Mouse (Mus musculus) cerebellum, adult 9-10 months (tissue): ENCODE results near the gene Cacng7.
A peak's percentile ranks its signal among the peaks of the same experiment; 100 is the strongest.

Source experiments
- DNase-seq: peaks from one replicate; pipeline ENCODE4 v3.0.0; 2022

Cacng7 gene

GRCm38 (mm10) chr7:3347366-3348287, 14.9 kb downstream of the Cacng7 start:
- no peak for DNase-seq

DNA sequence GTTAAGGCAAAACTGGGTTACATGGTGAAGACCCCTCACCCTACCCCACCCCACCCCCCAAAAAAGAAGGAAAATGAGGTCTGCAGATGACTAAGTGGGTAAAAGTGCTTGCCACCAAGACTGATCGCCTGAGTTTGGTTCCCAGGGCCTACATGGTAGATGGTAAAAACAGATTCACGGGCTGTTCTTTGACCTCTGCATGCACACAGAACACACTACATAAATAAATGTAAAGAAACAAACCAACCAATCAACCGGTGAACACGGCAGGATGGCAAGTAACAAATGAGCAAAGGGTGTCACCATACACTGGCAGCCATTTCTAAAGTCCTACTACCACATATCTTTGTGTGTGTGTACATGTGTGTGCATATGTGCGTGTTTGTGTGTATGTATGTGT, 15.6 kb downstream of the Cacng7 start:
- no peak for DNase-seq

- no peak for DNase-seq
These were observed 17.0 kb downstream of the Cacng7 start for GRCm38 (mm10) chr7:3349775-3350174.

DNA sequence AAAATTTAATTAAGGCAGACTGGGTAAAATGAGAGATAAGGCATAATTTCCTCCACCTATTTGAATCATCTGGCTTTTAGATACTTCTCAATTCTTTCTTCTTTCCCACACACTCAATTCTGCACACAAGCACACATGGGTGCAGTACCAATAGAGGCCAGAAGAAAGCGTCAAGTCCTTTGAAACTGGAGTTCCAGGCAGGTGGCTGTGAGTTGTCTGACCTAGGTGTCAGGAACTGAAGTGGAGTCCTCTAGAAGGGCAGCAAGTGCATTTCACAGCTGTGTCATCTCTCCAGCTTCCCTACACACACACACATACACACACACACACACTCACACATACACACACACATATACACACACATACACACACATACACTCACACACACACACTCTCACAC, 18.8 kb downstream of the Cacng7 start:
- DNase-seq: no peak

GRCm38 (mm10) chr7:3354850-3355249, 22.1 kb downstream of the Cacng7 start:
- no peak for DNase-seq

- DNase-seq: no peak
These were observed 27.9 kb downstream of the Cacng7 start for GRCm38 (mm10) chr7:3360678-3361077.

DNA sequence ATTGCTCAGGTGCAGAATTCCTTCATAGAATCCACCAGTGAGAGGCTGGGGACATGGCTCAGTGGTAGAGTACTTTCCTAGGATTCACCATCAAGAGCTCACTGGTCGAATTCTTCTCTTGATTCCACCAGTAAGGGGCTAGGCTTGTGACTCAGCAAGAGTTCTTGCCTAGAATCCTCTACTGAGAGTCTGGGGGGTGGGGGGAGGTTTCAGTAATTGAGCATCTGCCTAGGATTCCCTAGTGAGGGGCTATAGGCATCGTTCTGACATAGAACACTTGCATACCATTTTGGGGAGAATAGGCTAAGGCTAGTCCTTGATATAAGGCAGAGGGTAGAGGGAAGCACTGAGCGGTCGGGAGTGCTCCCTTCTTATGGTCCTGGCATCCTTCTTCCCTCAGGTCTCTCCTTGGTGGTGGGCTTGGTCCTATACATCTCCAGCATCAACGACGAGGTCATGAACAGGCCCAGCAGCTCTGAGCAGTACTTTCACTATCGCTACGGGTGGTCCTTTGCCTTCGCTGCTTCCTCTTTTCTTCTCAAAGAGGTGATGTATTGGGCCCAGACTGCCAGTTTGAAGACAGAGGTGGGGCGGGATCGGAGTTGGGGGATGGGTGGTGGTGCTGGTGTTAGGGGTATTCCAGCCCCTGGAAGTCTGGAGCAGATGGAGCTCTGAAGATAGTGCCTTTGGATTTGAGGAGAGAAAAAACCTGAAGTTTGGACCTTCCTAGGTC, 33.0 kb downstream of the Cacng7 start:
- no peak for DNase-seq

DNA sequence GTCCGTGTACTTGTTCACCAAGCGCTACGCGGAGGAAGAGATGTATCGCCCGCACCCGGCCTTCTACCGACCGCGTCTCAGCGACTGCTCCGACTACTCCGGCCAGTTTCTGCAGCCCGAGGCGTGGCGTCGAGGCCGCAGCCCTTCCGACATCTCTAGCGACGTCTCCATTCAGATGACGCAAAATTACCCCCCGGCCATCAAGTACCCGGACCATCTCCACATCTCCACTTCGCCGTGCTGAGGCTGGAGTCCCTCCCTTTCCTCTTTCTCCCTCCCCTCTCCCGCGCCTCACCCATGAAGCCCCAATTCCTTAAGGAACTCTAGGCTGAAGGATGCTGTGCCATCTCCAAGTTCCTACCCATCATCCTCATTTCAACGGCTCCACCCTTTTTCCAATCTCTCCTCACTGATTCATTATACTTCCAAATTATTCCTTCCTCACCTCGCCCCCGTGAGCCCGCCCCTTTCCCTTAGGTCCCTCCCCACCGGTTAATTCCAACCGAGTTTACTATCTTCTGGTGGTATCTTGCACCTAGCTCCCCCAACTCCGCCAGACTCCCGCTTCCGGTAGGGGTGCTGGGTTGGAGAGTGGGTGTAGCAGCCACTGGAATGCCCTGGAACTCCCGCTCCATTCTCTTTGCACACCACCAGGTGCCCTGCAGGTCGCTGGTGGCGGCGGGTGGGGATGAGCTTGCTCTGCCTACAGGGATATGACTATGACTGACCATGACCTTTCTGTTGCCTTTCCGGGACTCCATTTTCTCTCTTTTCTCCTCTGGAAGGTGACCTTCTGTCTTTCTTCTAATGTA, 34.2 kb downstream of the Cacng7 start:
- DNase-seq: no peak

- DNase-seq: no peak
These were observed 34.8 kb downstream of the Cacng7 start for GRCm38 (mm10) chr7:3367569-3367968.

GRCm38 (mm10) chr7:3368311-3368710, 35.6 kb downstream of the Cacng7 start:
- DNase-seq: no peak

GRCm38 (mm10) chr7:3369189-3369588, 36.4 kb downstream of the Cacng7 start:
- no peak for DNase-seq

DNA sequence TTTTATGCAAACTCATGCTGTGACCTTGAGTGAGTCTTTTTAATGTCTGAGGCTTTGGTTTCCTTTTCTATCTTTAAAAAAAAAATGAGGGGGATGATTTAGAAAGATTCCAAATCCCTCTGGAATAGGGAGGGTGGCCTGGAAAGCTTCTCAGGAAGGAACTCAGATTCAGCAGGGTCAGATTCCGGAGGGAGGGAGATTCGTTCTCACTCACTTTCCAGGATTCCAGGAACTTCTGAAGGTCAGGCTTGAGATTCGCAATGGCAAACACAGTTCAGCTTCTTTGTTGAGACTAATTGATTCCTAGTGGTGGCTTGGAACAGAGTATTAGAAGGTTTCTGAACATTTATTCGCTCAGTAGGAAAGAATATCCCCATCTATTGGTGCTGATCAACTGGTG, 37.7 kb downstream of the Cacng7 start:
- no peak for DNase-seq

DNA sequence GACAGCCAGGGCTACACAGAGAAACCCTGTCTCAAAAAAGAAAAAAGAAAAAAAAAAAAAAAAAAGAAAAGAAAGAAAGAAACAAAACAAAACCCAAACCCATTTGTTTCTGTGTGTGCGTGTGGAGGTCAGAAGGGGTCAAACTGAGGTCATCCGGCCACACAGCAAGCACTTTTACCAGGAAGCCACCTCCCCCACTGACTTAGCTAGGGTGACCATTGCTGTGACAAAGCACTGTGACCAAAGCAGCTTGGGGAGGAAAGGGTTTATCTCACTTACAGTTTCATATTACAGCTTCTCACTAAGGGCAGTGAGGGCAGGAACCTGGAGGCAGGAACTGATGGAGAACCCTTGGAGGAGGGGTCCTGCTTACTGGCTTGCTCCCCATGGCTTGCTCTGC, 39.6 kb downstream of the Cacng7 start:
- DNase-seq: no peak

GRCm38 (mm10) chr7:3373754-3374153, 41.0 kb downstream of the Cacng7 start:
- DNase-seq: no peak

GRCm38 (mm10) chr7:3376831-3377230, 44.1 kb downstream of the Cacng7 start:
- peak; percentile 55 for DNase-seq

- no peak for DNase-seq
These were observed 49.4 kb downstream of the Cacng7 start for GRCm38 (mm10) chr7:3382123-3382522.

- DNase-seq: no peak
These were observed 52.1 kb downstream of the Cacng7 start for GRCm38 (mm10) chr7:3384807-3385319.

GRCm38 (mm10) chr7:3386036-3386730, 53.4 kb downstream of the Cacng7 start:
- DNase-seq: no peak

DNA sequence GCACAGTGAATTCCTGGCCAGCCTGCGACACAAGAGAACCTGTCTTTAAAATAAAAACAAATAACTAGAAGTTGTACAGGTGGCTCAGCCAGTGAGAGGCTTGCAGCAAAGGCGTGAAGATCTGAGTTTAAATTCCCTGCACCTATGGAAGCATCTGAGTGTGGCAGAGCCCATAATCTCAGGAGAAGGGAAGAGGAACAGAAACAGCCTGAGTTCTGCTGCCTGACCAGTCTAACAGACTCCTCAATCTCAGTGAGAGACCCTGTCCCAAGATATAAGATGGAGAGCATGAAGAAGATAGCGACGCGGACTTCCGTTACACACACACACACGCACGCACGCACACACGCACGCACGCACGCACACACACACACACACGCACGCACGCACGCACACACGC, 55.0 kb downstream of the Cacng7 start:
- DNase-seq: no peak

DNA sequence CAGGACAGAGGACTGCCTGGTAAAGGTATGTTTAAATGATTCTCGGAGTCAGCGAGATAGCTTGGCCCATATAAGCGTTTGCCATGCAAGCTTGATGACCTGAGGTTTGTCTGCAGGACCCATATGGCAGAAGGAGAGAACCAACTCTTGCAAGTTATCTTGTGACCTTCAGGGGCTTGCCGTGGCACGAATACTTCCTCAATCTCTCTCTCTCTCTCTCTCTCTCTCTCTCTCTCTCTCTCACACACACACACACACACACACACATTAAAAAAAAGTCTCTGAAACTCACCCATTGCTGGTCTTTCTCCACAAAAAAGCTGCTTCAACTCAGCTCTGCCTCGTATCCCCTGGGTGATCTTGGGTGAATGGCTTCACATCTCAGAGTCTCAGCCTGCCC, 56.1 kb downstream of the Cacng7 start:
- no peak for DNase-seq

- DNase-seq: peak; percentile 66
These were observed 57.0 kb downstream of the Cacng7 start for GRCm38 (mm10) chr7:3389444-3390412.
